Mouse (Mus musculus): ENCODE results near the gene Slc17a7.
A peak's percentile ranks its signal among the peaks of the same experiment; 100 is the strongest.

The Slc17a7 gene

GRCm38 (mm10) chr7:45178550-45178949 lies 14.8 kb downstream of the Slc17a7 start:
- DNase-seq (ENCODE audit: low spot score), result no peak

GRCm38 (mm10) chr7:45179469-45179868 lies 15.7 kb downstream of the Slc17a7 start, which contains the start of gene Gfy:
Gfy (minus strand) TSS chr7:45179569.
- DNase-seq (ENCODE audit: low spot score), result no peak

- no peak for DNase-seq (ENCODE audit: low spot score)
Measured at GRCm38 (mm10) chr7:45180896-45181477, 17.2 kb downstream of the Slc17a7 start, which contains the start of gene Pth2. Pth2 (plus strand) TSS chr7:45180995.

- no peak for DNase-seq (ENCODE audit: low spot score)
Measured at GRCm38 (mm10) chr7:45181540-45181939, 17.8 kb downstream of the Slc17a7 start.

GRCm38 (mm10) chr7:45182199-45182601 lies 18.5 kb downstream of the Slc17a7 start:
- DNase-seq (ENCODE audit: low spot score), result peak; percentile 93

- no peak for DNase-seq (ENCODE audit: low spot score)
Measured at GRCm38 (mm10) chr7:45182606-45183005, 18.9 kb downstream of the Slc17a7 start.

GRCm38 (mm10) chr7:45183672-45184071 lies 19.9 kb downstream of the Slc17a7 start:
- no peak for DNase-seq (ENCODE audit: low spot score)

GRCm38 (mm10) chr7:45185921-45186320 lies 22.2 kb downstream of the Slc17a7 start:
- no peak for DNase-seq (ENCODE audit: low spot score)

- DNase-seq (ENCODE audit: low spot score), result no peak
Measured at GRCm38 (mm10) chr7:45189600-45189999, 25.9 kb downstream of the Slc17a7 start.

- no peak for DNase-seq (ENCODE audit: low spot score)
Measured at GRCm38 (mm10) chr7:45190186-45190585, 26.4 kb downstream of the Slc17a7 start.

GRCm38 (mm10) chr7:45191161-45191560 lies 27.4 kb downstream of the Slc17a7 start:
- no peak for DNase-seq (ENCODE audit: low spot score)

- no peak for DNase-seq (ENCODE audit: low spot score)
Measured at GRCm38 (mm10) chr7:45191803-45192363, 28.1 kb downstream of the Slc17a7 start.

- no peak for DNase-seq (ENCODE audit: low spot score)
Measured at GRCm38 (mm10) chr7:45192585-45193310, 29.0 kb downstream of the Slc17a7 start.

- DNase-seq (ENCODE audit: low spot score), result no peak
Measured at GRCm38 (mm10) chr7:45193406-45193805, 29.7 kb downstream of the Slc17a7 start.

GRCm38 (mm10) chr7:45193871-45194785 lies 30.4 kb downstream of the Slc17a7 start:
- no peak for DNase-seq (ENCODE audit: low spot score)

- no peak for DNase-seq (ENCODE audit: low spot score)
Measured at GRCm38 (mm10) chr7:45195341-45196175, 31.8 kb downstream of the Slc17a7 start.

GRCm38 (mm10) chr7:45196176-45196535 lies 32.4 kb downstream of the Slc17a7 start:
- DNase-seq (ENCODE audit: low spot score), result no peak

- no peak for DNase-seq (ENCODE audit: low spot score)
Measured at GRCm38 (mm10) chr7:45196994-45197393, 33.2 kb downstream of the Slc17a7 start.

GRCm38 (mm10) chr7:45198435-45198834 lies 34.7 kb downstream of the Slc17a7 start:
- DNase-seq (ENCODE audit: low spot score), result no peak

GRCm38 (mm10) chr7:45198961-45199360 lies 35.2 kb downstream of the Slc17a7 start:
- no peak for DNase-seq (ENCODE audit: low spot score)

GRCm38 (mm10) chr7:45202654-45203053 lies 38.9 kb downstream of the Slc17a7 start:
- no peak for DNase-seq (ENCODE audit: low spot score)

All from c-Kit-positive CD71-positive TER-119-positive erythroid progenitor cells, embryonic 14.5 days (primary cell).